Mouse (Mus musculus) brain, adult 2 months (tissue): ENCODE measurements around the gene Fcrl1.
A peak's percentile ranks its signal among the peaks of the same experiment; 100 is the strongest.

Experiments used
- DNase-seq: peaks from one replicate; pipeline ENCODE4 v3.0.0; 2011; ENCODE audit warnings: low read depth, low spot score

The Fcrl1 gene

GRCm38 (mm10) chr3:87410605-87411004 lies 34.4 kb downstream of the Fcrl1 start:
- no peak for DNase-seq

- DNase-seq, result peak; percentile 51
Measured at GRCm38 (mm10) chr3:87411150-87411549, 35.0 kb downstream of the Fcrl1 start.

GRCm38 (mm10) chr3:87420645-87421044 lies 44.5 kb downstream of the Fcrl1 start:
- DNase-seq, result no peak

- peak; percentile 42 for DNase-seq
Measured at GRCm38 (mm10) chr3:87422386-87422910, 46.3 kb downstream of the Fcrl1 start.

GRCm38 (mm10) chr3:87435479-87435878 lies 59.3 kb downstream of the Fcrl1 start, which contains the start of gene Fcrl5:
Fcrl5 (plus strand) TSS chr3:87435773.
- no peak for DNase-seq

- DNase-seq, result peak; percentile 44
Measured at GRCm38 (mm10) chr3:87440586-87440985, 64.4 kb downstream of the Fcrl1 start.

- DNase-seq, result no peak
Measured at GRCm38 (mm10) chr3:87443968-87444367, 67.8 kb downstream of the Fcrl1 start.
